Mouse (Mus musculus) thymus, adult 2 months (tissue): ENCODE data around the gene Eif1.

Experiments used
- CTCF ChIP-seq: fragments of 200-500 bp; IDR thresholded peaks from 2 replicates; pipeline ENCODE4 v1.5.1; 2012; ENCODE audit warnings: mild to moderate bottlenecking, control low read depth, low read length, moderate library complexity, borderline replicate concordance; ENCODE audit not compliant: control insufficient read depth, poor library complexity, insufficient read depth; ENCODE audit errors: extremely low read depth
- POLR2A ChIP-seq: fragments of 200-500 bp; IDR thresholded peaks from 2 replicates; pipeline ENCODE4 v1.6.1; 2012; ENCODE audit warnings: mild to moderate bottlenecking, low read length, control low read depth, moderate library complexity; ENCODE audit not compliant: control insufficient read depth, poor library complexity, insufficient read depth; ENCODE audit errors: extremely low read depth

DNA sequence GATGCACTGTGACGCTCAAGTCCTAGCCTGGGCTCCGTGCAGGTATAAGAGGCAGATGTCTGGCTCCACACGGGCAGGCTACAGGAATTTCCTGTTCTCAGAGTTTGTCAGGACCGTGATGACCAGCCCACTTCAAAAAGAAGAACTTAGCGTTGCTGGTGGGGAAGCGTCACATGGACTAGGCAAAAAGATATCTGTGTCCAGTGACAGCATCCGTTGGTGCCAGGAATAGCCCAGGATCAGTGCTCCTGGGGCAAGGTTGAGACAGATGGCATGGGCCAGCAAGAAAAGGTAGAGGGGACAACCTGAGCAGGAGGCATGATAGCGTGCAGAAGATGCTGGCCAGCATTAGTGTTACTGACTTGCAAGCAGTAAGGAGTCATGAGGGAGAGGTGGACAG, 50.1 kb downstream of the Eif1 start:
- TF ChIP-seq CTCF, result no peak
- no peak for TF ChIP-seq POLR2A
